Mouse (Mus musculus): ENCODE measurements at regions not wholly inside any gene's neighbourhood (a gene's known extent, or its start where the extent isn't known, plus 50 kb on each side); places are given as distances from the start of the nearest gene placed in this dataset.
A peak's percentile ranks its signal among the peaks of the same experiment; 100 is the strongest.

DNA sequence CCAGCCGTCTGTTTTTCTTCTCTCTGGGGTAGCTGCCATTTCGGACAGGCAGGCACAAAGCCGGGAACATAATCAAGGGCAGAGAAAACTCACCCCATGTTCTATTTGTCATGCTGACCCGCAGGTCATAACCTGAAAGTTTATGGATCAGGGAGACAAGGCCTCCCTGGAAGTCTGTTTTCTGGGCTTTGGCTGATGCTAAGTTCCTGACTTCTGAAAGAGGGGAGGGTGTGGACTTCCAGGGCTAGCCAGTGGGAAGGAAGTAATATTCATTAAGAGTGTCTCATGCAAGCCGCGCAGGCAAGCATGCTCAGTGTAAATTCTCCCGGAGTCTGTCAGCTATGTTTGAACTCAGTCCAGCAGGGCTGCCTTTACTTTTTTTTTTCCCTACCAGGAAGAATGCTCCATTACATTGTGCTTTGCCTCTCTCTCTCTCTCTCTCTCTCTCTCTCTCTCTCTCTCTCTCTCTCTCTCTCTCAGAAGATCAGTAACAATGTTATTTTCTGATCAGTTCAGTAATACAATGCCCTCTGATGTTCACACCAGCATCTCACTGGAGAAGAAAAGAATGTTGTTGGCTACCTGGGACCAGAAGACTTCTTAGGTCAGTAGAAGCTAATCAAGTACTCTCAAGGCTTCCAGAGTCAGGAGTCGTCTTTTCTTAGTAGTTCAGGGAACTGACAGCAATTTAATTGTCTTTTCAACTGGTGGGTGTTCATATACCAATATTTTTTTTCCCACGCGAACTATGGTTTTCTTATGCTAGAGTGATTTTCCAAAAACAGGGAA lies 165.5 kb upstream of the Ubash3b start:
- DNase-seq (ENCODE audit: inconsistent ontology term): peak; percentile 83

DNA sequence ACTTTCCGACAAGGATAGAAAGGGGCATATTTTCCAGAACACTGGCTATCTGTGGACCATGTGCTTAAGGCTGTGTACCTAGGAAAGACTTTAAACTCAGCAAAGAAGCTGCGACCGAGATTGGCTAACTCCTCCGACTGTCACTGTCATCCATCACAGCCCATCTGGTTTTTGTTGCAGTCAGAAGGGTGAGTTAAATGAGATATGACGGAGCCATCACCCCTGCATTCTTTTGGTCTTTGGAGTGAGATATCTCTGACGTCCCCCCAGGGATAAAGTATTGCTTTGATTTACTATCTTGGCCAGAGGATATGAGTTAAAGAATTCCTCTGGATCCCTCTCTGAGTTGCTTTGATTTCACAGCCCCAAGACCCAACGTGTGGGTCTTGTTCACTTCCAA lies 160.0 kb upstream of the Ubash3b start:
- no peak for DNase-seq (ENCODE audit: inconsistent ontology term)

DNA sequence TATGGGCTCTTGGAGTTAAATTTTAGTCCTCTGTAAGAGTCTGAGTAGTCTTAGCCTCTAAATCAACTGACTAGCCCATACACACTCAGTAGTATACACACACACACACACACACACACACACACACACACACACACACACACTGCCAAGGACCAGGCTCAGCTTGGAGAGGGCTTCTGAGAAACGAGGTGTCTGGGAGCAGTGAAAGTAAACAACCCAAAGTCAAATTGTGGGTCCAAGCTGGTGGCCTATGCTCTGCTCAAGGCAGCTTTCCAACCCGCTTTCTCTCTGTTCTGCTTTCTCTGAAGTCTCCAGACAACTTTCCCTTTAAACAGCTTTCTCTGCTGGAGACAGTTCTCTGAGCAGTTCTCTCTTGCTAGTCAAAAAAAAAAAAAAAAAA lies 157.6 kb upstream of the Ubash3b start:
- no peak for DNase-seq (ENCODE audit: inconsistent ontology term)

DNA sequence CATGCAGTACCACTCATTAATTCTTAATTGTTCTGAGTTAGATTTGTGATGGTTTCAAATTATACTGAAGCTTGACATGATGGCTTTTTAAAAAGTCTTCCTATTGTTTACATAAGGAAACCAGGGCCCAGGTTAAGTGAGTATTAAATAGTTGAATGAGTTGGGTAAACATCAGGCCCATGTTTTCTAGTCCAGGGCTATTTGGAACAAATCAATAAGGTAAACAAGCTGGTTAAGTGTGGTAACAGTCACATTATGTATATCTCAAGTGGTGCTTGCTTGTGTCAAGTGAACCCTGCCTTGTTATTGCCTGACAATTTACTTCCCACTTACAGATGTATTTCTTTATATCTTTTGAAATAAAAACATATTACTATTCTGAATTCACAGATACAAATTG lies 144.7 kb upstream of the Ubash3b start:
- no peak for DNase-seq (ENCODE audit: inconsistent ontology term)

DNA sequence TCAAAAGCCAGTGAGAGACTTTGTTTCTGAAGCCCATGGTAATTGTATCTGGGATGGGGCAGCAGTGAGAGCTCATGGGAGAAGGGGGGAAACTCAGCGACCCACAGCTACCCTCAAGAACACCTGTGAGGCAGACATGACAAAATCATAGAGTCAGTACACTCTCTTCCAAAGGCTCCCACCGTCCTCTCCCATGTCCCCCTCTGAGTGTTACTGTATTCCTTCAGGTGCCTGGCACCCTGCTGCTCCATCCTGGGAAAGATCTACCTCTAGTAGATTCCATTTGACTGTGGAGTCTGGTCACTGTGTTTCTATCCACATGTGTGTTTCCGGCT lies 142.0 kb upstream of the Ubash3b start:
- DNase-seq (ENCODE audit: inconsistent ontology term): no peak

DNA sequence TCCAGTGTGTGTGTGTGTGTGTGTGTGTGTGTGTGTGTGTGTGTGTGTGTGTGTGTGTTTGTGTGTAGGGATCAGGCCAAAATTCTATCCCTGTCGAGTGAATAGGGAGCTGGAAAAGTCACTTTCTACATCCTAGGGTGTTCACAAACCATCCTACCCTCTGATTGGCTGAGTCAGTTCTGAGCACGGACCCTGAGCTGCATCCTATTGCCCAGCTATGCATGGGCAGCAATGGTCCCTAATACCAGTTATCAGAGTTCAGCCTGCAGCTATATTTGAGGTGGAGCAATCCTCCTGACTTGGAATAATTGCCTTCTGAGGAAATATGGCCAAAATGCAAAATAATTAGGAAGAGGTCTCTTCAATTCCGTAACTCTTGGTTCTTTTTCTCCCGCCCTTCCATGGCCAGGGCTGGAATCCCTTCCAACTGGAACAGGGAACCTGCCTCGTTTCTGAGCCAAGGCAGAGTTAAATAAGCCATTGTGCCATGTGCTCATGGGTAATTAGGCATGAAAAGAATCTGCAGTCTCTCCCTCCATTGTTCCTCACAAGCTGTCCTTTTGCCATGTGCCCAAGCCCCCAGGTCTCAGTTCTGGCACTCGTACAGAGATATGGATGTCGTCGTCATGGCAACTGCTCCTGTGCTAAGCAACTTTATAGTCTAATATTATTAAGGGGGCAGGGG lies 141.5 kb upstream of the Ubash3b start:
- peak; percentile 89 for DNase-seq (ENCODE audit: inconsistent ontology term)

DNA sequence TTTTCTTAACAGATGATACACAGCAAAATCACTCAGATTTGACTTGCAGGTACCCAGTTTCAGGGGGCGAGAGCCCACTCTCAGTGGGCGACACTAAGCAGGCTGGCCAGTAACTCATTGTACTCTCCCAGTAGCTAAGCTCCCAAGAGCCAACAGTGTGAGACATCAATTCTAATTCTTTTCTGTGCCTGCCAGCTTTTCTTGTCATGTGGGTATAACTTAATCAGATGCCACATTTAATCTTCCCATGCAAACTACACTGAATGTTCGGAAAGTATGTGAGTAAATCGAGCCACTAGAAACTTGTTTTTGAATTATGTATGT lies 124.6 kb upstream of the Ubash3b start:
- peak; percentile 44 for DNase-seq (ENCODE audit: inconsistent ontology term)

DNA sequence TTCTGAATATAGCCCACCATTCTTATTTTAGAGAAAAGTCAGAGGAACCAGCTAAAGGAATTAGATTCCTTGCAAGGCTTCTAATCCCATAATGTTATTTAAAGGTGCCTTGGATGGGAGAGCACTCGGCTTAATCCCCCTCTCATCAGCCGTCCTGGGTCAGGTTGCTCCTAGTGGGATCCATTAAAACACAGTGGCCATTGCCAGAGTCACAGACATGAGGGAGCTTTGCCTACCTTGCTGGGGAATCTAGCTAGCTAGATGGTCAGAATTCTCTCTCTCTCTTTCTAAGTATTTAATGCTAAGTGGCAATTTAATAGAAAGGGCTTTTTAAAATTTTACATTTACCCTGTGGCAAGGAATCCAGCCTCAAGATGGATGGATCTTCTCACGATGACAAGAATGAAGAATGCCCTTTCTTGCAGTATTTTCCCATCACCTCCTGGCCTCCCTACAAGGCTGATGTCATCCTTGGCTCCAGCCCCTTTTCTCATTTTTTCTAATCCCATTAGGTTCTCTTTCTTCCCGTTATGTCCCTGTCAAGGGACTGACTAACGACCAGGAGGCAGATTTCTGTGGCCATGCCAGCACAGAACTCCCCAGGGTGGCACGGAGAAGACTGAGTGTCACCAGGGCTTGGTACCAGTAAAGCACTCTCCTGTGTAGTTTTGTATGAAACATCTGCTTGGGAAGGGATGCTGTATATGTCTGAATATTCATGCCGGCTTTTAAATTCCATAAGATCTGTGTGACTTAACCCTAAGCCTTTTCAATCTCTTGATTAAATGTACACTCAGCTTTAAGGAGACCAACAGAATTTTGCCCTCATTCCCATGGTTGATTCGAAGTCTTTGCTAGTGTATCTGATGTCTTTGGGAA lies 124.0 kb upstream of the Ubash3b start:
- peak; percentile 66 for DNase-seq (ENCODE audit: inconsistent ontology term)

DNA sequence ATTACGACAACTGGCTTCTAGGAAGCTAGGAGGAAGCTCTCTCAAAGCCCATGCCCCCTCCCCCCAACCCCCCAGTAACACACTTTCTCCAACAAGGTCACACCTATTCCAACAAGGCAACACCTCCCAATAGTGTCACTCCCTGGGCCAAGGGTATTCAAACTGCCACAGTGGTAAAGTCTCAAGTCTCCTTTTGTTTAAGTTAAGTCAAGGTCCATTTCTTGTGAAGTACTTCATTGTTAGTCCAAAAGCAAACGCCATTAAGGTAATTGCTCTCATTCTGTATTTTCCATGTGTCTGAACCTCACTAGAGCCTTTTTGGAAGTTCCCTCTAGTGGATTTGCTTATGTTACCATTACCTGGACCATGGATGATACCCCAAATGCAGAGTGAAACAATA lies 116.2 kb upstream of the Ubash3b start:
- no peak for DNase-seq (ENCODE audit: inconsistent ontology term)

DNA sequence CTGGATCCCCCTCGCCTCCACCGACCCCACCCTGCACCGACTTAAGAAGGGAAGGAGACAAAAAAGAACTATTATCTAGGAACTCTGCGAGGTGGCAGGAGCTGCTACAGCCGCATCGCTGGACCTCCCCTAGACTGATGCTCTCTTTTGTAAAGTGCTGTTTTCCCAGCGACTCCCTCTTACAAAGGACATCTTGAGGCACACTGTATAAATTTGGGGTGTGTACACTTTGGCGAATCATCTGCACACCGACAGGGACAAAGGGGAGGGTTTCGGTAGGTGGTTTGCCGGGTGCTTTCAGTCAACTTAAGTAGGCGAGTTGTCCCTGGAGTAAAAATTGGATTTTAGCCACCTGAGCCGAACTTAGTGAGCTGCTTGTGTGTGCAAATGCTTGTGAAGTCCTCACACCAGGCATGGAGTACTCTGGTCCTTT lies 112.4 kb upstream of the Ubash3b start:
- peak; percentile 38 for DNase-seq (ENCODE audit: inconsistent ontology term)

DNA sequence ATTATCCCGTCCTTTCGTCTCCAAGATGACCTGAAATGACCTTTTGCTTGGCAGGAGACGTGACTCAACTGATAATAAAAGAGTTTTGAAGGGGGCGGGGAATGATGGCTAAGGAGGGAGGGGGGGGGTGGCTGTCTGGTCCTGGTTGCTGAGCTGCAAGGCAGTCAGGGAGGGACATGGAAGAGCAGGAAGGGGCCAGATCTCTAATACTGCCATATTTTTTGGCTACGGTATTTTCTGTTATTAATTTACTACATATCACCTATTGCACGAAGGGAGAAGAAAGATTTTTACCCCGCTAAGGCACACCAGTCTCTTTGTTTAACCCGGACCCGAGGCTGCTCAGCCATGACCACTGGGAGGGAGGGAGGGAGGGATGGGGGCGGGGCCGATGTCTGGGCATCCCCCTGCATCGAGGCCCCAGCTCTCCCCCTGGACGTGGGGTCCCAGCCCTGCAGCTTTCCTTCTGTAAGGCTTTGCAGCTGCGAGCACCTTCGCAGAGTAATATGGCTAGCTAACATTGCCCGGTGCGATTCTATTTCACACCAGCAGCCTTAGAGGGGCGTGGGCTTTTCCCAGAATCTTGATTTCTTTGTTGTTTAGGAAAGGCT lies 111.8 kb upstream of the Ubash3b start:
- peak; percentile 76 for DNase-seq (ENCODE audit: inconsistent ontology term)

DNA sequence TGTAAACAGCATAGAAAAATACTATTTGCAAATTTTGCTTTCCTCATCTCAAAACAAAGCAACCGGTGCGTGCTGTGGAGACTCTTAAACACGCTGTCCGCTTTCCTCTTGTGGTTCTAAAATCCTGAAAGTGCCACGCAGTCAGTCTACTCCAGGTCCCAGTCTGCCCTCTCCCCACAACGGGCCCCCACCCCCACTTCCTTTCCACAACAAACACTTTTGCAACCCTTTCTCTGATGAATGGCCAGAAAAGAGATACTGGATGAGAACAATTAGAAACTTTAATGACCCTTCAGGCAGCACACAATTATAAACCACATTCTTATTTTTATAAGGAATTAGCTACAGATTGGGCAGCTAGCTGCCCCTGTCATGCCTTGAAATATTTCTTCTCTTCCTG lies 111.1 kb upstream of the Ubash3b start:
- peak; percentile 75 for DNase-seq (ENCODE audit: inconsistent ontology term)

DNA sequence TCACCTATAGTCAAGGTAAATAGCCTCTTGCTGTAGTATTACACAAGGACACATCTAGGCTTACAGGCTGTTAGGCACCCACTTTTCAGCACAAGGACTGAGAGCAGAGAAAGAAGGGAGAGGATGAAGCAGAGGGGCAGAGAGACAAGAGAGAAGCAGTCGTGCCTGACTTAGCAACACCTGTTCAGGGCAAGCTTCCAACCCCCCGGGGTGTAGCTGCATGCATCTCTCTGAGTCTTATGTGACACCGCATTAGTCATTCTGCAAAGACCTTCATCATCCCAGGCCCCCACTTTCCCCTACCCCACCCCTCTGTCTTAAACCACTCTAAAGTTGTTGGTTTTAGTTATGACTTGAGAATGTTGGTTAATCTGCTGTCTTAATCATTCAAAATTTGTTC lies 106.6 kb upstream of the Ubash3b start:
- DNase-seq (ENCODE audit: inconsistent ontology term): peak; percentile 22

DNA sequence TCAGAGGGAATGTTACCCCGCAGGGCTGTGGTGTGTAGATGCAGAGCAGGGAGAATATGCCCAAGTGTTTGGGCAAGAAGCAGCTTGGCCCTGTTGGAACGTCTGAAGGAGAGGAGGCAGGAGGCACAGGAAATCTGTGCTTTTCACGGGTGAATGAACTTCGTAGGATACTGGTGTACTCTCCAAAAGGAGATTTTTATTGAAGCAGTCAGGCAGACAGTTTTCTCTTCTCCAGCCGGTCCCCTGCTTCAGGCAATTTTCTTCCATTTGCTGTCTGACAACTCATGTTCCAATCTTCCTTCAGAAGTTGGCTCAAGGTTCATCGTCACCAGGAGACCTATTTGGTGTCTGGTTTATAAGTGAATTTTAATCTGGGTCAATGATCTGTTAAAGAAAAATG lies 103.0 kb upstream of the Ubash3b start:
- peak; percentile 66 for DNase-seq (ENCODE audit: inconsistent ontology term)

DNA sequence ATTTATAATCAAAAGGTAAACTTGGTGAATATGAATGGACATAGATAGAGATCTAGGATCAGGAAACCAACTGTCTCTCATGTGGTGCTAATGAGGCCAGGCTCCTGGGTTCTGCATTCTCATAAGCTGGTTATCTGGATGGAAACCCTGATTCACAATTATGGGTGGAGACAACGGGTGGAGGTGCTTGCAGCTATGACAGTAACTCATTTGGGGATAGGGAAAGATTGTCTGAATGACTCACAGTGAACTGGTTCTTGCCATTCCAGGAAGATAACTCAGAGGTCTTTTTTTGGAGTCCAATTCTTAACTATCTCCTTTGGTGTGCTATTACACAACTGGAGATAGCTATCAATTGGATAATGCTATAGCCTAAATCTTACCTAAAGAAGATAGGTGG lies 95.7 kb upstream of the Ubash3b start:
- DNase-seq (ENCODE audit: inconsistent ontology term): peak; percentile 83

DNA sequence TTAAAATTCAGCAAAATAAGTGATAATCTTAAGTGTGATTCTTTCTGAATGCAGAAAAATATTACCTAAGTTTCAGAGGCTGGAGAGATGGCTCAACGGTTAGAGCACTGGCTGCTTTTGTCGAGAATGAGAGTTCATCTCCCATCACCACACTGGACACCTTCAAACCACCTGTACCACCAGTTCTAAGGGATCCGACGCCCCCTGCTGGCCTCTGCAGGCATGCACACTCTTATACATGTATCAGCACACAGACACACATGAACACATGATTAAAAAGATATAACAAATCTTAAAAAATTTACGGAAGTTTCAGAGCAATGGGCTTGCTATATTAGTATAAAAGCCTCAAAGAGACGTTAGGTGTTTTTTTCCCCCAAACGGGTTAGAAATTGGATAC lies 80.9 kb upstream of the Ubash3b start:
- DNase-seq (ENCODE audit: inconsistent ontology term): no peak

DNA sequence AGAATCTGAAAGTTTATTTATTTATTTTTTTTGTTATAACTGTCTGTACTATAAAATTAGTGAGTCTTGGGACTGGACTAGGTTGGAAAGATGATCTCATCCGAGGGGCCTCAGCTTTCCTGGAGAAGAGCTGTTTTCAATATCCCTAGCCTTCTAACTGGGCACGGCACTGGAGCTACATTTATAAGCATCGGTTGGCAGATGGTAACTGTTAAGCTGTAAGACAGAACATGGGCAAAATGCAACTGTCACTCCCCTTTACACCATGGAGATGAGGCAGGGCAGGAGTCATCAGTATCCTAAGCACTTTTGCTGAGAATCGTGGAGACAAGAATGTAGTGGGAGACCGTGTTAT lies 77.6 kb upstream of the Ubash3b start:
- no peak for DNase-seq (ENCODE audit: inconsistent ontology term)

DNA sequence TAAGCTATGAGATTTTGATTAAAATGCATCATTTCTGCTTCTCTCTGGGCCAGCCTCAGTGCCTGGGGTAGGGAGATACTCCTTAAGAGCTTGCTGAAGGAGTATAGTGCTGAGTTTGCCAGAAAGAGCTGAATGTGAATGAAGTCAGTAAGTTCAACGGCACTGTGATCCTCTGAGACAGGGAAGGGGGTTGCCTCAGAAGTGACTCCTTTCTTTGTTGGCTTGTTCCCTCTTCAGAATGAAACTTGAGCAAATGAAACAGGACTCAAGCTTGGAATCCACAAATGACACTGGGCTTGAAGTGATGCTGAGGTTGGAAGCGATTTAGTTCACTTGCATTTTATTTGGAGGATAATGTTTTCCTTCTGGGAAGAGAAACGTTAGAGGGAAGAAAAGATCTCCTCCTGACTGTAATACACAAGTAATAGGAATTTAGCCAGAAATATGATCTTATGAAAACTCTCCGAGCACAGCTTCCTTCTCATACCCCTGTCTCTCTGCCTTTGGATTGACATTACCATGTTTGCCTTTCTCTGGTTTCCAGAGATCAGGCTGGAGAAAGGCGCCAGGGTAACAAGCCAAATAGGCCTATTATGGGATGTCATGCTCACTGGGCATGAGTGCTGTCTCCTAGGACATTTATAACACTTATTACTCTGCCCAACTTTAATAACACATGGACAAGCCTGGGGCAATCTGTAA lies 77.0 kb upstream of the Ubash3b start:
- no peak for DNase-seq (ENCODE audit: inconsistent ontology term)

DNA sequence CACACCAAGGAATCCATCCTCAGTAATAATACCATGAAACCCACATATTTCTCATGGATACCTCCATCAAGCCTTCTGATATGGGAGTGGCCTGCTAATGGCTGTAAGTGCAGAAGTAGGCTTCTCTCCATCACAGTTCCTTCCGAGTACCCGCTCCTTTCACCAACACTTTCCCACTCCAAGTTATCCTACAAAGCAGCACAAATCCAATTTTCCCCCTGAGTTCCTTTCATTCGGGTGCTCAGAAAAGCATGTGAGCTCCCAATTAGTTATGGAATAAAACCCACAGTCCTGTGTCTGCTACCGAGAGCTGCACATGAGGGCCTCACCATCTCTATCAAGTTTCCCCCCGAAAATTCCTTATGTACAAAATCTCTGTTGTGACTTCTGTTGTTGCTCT lies 75.8 kb upstream of the Ubash3b start:
- peak; percentile 11 for DNase-seq (ENCODE audit: inconsistent ontology term)

DNA sequence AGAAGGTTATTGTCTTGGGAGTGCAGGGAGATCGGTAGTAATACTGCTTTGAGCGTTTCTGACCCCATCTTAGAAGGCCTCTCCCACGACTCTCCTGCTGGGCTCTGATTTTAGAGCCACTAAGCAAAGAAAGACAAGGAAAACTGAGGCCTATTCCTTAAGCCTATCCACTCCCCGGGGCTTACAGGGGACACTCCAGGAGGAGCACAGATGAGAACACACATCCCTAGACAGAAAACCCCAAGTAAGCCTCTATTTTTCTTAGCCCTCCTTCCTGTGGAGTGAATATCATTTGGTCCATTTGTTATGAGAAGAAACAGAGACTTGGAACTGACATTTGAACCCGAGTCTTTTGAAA lies 67.7 kb upstream of the Ubash3b start:
- DNase-seq (ENCODE audit: inconsistent ontology term): no peak

DNA sequence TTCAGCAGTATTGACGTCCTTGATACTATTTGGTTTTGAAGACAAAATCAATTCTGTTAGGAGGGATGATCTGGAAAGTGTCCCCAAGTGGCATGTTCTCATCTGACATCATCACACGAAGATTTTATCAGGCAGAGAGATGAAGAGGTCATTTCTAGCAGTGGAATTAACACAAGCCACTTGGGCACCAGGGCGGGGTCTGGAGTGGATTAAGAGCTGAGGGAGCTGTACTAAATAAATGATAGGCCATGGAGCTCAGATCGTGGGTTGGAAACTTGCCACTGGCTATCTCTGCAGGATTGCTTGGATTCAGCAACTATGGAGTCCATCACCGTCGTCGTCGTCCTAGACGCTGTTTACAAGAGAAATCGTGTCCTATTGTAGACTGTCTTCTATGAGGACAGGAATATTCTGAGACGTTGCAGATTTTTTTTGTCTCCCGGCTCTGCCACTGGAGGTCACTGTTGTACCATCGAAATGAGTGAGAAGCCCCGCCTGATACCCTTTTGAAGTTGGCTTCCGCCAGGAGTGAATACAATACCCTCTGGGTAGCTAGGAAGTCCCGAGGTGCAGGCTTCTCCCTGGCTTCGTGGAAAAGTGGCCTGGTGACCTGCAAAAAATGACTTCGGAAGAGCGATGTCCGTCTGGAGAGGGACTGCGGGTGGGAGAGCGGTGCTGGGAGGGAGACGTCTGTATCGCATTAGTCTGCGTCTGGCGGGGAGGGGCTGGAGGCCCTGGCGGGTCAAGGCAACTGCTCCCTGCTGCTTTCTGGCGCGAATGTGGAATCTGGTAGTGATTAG lies 67.1 kb upstream of the Ubash3b start:
- DNase-seq (ENCODE audit: inconsistent ontology term): peak; percentile 90

Measured in Muller cell, postnatal 12 days (primary cell).